Mouse (Mus musculus): ENCODE data around the gene A430078G23Rik.

DNA sequence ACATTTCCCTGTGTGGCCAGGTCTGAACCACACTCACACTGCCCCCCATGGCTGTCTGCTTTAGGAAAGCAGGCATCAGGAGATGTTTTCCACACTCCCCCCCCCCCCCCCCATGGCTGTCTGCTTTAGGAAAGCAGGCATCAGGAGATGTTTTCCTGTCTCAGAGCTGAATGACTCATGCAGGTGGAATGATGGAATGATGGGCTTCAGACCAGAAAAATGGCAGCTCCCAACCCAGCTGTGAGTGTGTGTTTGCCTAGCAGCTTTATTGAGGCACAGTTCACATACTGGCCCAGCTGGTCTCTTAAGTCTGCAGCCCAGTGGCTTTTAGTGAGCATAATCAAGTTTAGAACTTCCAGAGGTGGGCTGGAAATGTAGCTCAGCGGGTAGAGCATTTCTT, 64.9 kb downstream of the A430078G23Rik start:
- TF ChIP-seq CTCF (IDR thresholded peaks at IDR 0.05; ENCODE audit: borderline replicate concordance, insufficient read depth, low read depth, low read length) (no peak), POLR2A (IDR thresholded peaks at IDR 0.05; ENCODE audit: borderline replicate concordance, insufficient read depth, low read length) (no peak)
